Mouse (Mus musculus): ENCODE data around the gene Phf23.

The Phf23 gene

DNA sequence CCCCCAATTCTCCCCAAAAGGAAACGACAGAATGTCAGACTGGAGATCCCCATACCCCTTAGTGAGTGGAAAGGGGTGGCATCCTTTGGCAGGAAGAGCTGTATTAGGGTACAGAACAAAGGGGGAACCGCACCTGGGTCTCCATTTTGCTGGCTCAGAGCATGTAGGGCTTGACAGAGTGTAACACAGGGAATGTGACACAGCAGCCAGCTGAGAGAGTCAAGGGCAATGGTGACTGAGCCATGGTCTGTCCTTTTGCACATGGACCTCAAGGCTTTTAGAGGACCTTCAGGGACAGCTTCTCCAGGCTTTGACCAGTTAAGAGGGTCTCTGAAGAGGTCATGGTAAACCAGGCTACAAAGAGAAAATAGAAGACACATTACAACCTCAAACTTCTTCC is 20.7 kb upstream of the Phf23 start:
- DNase-seq: no peak

GRCm38 (mm10) chr11:69976271-69976670 is 19.3 kb upstream of the Phf23 start:
- no peak for DNase-seq

DNA sequence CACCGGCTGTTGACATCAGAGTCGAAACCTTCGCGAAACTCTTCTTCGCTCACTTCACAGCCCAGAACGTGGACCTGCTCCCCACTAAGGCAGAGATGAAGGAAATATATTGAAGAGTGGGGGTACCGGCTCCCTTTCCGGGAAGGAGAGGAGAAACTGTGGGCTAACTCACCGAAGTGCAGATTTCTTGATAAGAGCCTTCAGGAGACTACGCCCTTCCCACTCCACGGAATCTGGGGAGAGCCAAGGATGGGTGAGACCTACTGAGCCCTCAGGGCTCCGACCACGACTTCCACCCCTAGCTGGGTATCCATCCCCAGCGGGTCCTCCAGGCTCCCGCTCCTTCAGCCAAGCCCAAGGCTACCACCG is 15.8 kb upstream of the Phf23 start:
- DNase-seq: no peak

- DNase-seq: peak; percentile 99
Observed at GRCm38 (mm10) chr11:69980196-69981140, 15.1 kb upstream of the Phf23 start.

DNA sequence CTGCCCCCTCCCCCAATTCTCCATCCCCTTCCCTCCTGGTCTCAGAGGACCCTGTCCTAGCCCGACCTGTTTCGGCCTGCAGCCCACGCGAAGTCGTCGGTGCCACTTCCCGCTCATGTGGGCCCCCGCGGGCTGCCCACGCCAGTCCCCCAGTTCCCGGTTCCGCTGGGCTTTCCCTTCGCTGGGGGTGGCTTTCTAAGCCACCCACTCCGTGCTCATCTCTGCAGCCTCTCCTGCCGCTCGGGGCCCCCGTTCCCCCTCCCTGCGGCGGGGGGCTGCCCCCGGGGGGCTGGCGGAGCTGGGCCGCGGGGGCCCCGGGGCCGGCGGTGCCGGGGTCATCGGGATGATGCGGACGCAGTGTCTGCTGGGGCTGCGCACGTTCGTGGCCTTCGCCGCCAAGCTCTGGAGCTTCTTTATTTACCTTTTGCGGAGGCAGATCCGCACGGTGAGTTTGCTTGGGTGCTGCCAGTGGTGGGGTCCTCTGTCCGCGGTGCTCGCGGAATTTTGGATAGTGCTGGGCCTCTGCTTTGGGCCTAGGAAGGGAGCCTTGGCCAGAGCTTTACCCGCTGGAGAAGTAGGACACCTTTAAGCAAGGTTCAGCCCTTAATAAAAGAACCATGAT is 14.3 kb upstream of the Phf23 start, which contains the start of gene Ctdnep1:
TSS of gene Ctdnep1 (plus strand) at position 16 of the 622 bp plus-strand sequence.
- no peak for DNase-seq

GRCm38 (mm10) chr11:69982225-69982624 is 13.4 kb upstream of the Phf23 start, which contains the start of gene Elp5:
Elp5 (minus strand) TSS chr11:69982517.
- DNase-seq: no peak

- no peak for DNase-seq
Observed at GRCm38 (mm10) chr11:69982877-69983276, 12.7 kb upstream of the Phf23 start.

DNA sequence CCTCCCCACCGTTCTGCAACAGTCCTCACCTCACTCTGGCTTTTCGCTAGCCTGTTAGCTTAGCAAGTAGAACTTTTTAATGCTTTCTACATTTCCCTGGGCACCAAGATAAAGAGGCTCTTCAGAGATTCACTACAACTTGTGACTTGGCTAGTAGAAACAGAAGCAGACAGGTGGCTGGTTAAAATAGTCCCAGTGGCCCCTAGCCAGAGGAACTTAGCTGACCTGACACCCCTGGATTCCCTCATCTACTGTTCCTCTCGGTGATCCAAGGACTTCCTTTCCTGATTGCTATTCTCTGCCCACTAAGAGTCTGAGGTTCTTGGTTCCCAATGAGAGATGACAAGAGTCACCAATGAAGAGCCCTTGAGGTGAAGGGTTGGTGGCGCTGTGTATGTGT is 12.2 kb upstream of the Phf23 start:
- DNase-seq: no peak

GRCm38 (mm10) chr11:69984431-69984830 is 11.1 kb upstream of the Phf23 start:
- DNase-seq: no peak

DNA sequence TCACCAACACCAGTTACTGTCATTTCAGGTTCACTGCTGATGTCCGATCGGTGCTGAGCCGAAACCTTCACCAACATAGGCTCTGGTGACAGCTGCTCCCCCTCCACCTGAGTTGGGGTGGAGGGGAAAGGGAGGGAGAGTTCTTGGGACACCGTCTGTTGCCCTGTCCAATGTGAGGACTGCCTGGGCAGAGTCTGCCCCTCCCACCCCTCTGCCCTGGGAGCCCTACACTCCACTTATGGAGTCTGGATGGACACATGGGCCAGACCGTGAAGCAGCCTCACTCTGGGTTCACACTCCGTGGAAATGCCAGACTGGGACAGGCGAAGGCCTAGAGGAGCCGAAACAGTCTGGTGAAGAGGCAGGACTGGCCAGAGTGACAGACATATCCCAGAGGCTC is 5.6 kb upstream of the Phf23 start:
- no peak for DNase-seq

- peak; percentile 99 for DNase-seq
Observed at GRCm38 (mm10) chr11:69990850-69991691, 4.5 kb upstream of the Phf23 start, which contains the start of gene Gabarap. Gabarap (plus strand) TSS chr11:69991143.

DNA sequence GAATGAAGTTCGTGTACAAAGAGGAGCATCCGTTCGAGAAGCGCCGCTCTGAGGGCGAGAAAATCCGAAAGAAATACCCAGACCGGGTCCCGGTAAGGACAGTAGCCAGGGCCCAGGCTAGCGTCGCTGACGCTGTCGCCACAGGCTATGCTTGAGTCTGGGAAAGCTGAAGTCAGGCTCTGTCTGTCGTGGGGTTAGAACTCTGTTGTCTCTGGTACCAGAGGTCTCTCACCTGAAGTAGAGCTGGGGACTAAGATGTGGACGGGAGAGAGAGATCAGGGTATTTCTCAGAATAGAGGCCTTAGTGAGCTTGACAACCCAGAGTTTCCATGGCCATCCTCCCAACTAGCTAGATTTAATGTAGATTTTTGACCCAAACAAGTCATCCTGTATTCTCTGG is 3.9 kb upstream of the Phf23 start:
- DNase-seq: no peak

DNA sequence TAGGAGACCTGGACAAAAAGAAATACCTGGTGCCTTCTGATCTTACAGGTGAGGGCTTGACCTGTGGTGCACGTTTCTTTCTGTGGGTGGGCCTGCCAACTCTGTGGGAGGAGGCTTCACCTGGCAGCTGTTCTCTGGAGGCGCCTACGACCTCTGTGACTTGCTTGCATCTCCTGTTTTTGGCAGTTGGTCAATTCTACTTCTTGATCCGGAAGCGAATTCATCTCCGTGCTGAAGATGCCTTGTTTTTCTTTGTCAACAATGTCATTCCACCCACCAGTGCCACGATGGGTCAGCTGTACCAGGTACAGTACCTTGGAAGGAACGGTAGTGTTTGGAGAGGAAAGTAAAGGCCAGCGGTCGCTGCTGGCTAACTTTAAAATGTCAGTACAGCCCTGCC is 3.2 kb upstream of the Phf23 start:
- DNase-seq: no peak

- DNase-seq: no peak
Observed at GRCm38 (mm10) chr11:69992932-69993331, 2.6 kb upstream of the Phf23 start.

- no peak for DNase-seq
Observed at GRCm38 (mm10) chr11:69994401-69995090, 1.0 kb upstream of the Phf23 start.

- peak; percentile 78 to 83 for DNase-seq
Observed at GRCm38 (mm10) chr11:69996161-69997061, 834 bp downstream of the Phf23 start.

DNA sequence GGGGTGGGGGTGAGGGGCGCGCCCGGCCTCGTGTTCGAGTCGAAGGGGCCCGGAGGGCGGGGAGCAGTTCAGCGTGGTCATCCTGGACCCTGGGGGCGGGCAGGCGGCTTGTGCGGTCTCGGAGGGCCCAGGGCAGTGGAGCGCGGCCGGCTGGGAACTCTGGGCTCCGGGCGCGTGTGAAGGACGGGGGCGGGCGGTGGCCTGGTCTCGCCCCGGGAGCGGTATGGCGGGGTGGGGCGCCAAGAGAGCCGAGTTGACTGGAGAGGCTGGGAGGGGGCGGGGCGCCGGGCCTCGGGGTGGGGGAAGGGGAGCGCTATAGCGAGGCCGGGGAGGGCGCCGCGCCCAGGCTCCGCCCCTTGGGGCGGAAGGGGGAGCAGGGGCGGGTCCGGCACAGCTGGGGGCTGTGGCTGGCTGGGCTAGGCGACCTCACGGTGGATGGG is 1.5 kb downstream of the Phf23 start:
- DNase-seq: peak; percentile 89 to 93

DNA sequence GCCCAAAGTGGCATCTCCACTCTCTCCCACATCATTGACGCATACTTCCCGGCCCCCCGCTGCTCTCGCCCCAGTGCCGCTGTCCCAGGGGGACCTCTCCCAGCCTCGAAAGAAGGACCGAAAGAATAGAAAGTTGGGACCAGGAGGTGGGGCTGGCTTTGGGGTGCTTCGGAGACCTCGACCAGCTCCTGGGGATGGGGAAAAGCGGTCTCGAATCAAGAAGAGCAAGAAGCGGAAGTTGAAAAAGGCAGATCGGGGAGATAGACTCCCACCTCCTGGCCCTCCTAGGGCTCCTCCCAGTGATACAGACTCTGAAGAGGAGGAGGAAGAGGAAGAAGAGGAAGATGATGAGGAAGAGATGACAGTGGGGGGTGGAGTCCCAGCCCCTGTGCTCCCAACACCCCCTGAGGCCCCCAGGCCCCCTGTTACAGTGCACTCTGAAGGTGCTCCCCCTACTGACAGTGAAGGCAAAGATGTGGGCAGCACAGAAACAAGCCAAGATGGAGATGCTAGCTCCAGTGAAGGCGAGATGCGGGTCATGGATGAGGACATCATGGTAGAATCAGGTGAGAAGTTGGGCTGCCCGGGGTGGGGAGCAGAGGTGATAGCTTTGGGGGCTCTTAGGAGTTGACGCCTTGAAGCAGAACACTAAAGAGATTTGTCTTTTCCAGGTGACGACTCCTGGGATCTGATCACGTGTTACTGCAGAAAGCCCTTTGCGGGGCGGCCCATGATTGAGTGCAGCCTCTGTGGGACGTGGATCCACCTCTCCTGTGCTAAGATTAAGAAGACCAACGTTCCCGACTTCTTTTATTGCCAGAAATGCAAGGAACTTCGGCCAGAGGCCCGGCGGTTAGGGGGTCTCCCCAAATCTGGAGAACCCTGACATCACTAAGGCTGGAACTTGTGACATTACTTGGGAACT is 3.3 kb downstream of the Phf23 start:
- DNase-seq: peak in 1 of 2 experiments; percentile 52

DNA sequence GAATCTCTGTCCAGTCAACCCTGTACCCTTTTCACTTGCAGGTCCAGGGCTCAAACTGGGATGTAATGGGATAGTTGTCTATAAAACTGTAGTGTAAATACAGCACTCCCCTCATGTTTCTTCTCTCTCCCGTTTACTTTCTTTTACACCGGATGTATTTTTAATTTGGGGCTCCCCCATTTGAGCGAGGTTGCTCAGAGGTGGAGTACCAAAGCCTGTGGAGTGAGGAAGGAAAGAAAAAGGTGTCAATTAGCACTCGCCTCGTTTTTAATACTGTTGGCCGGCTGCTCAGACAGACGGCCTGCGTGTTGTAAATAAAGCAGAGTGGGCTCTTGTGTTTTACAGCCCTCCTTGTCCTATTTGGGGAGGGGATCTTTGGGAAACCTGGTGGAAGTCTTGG is 4.1 kb downstream of the Phf23 start:
- no peak for DNase-seq

GRCm38 (mm10) chr11:70000396-70000898 is 4.9 kb downstream of the Phf23 start, which contains the start of gene Dvl2:
Dvl2 (plus strand) TSS chr11:70000595.
- DNase-seq: peak; percentile 96

All from cerebellum, postnatal 10 days (tissue).